Mouse (Mus musculus) gastrocnemius, postnatal 36 days (tissue): Measurements from ENCODE around the gene Tubb2a. TPM values are rescaled to one million over a fixed set of nuclear protein-coding genes. Genes with fewer than 3 reads are reported as not detected.
"Not testable (repeated sequence)": the region's sequence is repeated elsewhere in the genome, so short reads cannot be mapped to it uniquely, and the experiment has no call there.

ENCODE experiments used
- DNase-seq, 2 experiments: peaks; one replicate each; pipeline ENCODE4 v3.0.0; 2022
- intact Hi-C: fragments of 180-260 bp; cut with DNase I; formaldehyde crosslinking; loops from one replicate; pipeline ENCODE4 v1.15.1; 2025
- total RNA-seq, 2 experiments: library from RNA; stranded (reverse); gene quantifications; 2 replicates each; pipeline ENCODE4 v1.2.3; 2021

Gene Tubb2a
- total RNA-seq, 2 experiments from 2014 or later: 11.4 to 11.5 TPM

DNA sequence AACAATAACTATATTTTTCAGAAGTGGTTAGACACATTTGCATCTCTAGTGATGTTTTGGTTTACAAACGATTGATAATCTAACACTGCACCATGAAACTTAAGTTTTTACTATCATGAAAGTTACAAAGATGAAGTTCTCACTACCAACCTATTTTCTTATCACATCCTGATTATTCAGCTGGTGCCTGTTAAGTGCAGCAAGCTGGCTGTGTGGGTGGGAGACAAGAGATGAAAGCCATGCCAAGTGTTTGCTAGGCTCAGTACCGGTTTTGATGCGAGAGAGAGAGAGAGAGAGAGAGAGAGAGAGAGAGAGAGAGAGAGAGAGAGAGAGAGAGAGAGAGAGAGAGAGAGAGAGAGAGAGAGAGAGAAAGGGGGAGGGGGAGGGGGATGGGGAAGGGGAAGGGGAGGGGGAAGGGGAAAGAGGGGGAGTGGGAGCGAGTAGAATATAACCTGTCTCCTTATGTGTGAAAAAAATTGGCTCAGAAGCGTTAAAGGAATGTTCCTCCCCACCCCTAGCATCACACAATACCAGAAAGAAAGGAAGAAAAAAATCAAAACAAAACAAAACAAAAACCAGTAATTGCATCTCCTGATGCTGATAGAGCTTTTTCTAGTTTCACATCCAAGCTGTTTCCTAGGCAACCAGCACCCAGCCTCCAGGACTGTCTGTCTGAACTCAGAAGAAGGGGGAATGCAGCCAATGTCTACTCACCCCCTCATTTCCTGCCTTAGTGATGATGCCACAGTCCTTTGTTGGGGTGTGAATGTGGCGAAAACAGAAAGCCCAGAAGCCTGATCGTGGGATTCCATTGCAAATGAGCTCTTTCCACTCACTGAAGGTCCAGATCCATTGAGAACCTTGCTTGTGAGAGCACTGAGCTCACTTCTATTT is 18.0 kb upstream of the Tubb2a start:
- DNase-seq: peak in 1 of 2 experiments; percentile 22
- intact Hi-C loops: no loop called here

DNA sequence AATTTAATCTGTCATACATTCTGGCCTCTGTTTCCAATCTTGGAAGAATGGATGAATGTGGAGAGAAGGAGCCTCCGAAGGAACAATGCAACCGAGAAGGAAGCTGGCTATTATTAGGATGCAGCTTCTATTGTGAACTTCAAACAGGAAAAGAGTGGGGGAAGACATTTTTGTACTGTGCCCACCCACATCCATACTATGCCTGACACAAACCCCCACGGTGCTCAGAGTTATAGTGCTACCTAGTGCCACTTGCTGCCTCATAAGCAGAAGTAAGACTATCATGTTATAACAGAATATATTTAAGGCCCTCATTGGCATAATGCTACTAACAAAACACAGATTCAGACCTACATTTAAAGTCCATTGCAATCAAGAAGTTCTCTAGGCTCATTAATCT is 11.6 kb upstream of the Tubb2a start:
- intact Hi-C loops: no loop called here
- DNase-seq: no peak

DNA sequence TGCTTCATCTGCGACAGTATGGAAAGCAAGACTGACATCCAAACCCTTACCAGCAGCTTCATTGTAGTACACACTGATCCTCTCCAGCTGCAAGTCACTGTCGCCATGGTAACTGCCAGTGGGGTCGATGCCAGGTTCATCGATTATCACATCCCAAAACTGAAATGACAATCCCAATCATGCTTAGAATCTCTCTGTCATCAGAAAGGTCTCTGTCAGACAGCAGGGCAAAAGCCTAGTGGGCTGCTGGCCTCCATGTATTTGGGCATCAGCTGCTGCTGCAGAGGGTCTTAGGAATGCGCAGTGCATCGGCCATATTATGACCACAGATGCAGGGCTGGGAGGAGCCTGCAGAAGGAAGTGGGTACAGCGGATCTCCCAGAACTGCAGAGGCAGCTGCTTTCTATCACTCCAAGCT is 11.1 kb upstream of the Tubb2a start:
- no peak for DNase-seq
- intact Hi-C loops: no loop called here

DNA sequence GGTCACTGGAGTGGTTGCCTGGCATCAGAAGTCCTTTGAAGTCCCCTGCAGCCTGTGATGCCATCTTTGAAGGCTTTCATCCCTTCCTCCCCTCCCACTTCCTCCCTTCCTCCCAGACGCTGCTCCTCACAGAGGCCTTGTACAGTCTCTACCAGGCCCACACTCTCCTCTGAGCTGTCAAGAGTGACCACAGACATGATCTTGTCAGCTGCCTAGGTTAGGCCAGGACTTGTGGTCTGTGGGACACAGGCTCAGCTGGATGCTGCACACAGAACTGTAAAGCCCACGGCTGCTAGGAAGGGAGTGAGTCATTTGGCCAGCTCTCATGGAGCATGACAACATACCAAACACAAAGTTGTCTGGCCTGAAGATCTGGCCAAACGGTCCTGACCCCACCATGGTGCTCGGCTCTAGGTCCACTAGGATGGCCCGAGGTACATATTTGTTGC is 10.4 kb upstream of the Tubb2a start:
- intact Hi-C loops, DNase-seq: not testable (repeated sequence)

DNA sequence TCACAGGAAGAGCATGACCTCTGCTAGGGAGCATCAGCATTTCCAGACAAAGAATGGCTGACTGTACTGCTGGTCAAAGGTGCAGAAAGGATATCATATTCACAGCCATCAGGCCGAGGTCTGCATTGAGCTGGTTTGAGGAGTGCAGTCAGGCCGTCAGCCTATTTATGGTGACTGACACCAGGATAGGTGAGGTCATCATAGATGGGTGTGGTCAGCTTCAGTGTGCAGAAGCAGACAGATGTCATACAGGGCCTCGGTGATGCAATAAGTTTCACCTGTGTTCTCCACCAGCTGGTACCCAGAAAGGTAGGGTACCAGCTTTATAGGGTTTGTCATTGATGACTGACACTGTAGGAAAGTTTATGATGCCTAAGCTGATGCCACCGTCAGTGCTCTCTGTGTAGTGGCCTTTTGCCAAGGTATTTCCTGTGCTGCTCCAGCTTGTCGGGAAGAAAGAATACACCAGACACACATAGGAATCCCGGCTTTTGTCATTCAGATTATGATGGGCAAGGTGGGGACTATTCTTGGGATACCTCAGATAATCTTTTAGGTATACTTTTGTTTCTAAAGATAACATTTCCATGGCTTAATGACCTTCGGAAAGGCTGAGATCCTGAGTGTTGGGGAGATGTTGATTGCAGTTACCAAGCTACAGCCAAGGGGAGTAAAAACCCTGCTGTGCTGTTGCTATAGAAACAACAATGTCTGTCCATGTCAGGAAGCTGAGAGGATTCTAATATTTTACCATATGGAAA is 9.4 kb upstream of the Tubb2a start:
- intact Hi-C loops: no loop called here
- no peak for DNase-seq

DNA sequence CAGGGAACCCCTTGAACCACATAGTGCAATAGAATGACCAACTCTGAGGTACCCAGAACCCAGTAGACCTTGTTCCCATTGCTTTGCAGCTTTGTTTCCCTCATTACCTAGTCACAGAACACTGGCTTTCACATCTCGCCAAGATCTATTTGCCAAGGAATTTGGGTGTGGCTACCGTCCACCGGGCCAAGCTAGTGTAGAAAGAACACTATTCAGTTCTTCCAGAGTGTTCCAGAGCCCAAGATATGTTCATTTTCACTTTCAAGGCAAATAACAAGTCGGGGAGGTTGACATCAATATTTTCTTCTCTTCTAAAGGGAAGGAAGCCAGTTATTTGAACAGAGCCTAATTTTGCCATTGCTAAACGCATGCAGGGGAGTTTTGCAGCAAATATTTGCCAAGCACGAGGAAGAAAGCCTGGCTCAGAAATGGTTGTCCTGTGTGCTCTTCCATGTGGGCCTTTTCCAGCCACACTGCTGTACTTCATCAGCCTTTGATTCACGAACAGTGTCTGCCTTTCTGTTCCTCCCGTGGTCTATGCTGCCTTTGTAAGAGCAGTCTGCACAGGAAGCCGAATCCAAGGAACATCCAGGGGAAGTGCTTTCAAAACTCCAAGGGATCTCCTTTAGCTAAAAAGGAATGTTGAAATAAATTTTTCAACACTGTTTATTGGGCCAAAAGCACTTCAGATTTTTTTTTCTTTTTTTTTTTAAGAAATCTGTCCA is 6.4 kb upstream of the Tubb2a start:
- DNase-seq: peak; percentile 46 to 59
- intact Hi-C loops: no loop called here

DNA sequence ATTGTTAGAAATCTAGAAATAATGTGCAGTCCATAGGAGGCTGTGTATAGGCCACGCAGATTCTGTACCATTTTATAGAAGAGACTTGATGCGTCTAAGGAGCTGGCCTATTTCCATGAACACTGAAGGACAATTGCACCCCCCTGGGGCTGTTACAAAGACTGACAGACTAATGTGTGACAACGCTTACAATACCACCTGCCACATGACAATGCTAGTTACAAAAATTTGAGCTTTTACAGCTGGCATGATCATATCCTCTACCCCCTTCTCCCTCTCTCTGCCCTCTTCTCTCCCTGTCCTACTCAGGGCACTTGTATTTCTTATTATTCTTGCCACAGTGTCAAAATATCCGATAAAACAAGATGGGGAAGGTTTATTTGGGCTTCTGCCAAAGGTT is 4.1 kb upstream of the Tubb2a start:
- no peak for DNase-seq
- intact Hi-C loops: no loop called here

DNA sequence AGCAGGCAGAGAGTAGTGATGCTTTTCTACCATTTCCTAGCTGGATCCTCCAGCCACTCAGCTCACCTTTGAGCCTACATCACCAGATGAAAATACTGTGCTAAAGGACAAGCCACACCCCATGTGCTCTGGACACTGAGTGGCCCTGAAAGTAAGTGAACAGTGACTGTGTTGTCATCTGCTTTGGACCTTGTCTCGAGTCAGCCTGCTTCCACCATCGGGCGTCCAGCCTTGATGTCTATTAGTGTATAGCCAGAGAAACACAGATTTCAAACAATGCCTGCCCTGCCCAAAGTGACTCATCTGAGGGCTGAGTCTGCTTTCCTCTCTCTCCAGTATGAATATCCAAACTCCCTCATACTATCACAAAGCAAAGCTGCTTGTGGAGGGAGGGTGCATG is 2.0 kb upstream of the Tubb2a start:
- intact Hi-C loops: no loop called here
- no peak for DNase-seq

DNA sequence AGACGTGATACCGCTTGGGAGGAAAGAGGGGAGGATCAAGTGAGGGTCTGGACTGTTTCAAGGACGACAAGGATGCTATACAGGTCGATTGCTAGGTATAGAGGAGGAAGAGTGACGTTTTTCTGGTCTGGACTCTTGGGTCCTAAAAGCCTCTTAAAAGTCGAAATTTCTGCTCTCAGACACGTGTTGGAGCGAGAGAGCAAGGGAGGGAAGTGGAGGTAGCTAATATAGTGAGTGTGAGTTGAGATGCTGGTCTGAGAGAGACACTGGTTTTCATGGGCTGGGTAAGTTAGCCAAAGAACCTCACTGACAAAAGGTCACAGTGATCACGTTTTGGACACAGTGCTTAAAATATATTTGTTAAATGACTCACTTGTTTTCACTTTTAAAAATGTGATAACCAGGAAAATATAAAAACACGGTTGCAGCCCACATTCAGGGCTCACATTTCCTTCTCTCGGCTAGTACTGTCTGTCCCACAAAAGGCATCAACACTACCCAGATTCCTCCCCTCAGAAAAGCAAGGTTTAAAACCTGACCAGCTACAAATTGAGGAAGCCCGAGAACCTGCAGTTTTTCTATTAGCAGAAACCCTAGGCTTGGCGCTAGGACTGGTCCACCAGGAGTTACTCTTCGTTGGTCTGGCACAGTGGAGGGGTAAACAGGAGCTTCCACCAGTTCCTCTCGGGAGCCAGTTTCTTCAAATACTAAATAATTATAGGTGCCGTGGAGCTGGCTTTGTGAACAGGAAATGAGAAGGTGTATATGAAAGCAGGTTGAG is 883 bp upstream of the Tubb2a start:
- DNase-seq: no peak
- intact Hi-C loops: no loop called here

DNA sequence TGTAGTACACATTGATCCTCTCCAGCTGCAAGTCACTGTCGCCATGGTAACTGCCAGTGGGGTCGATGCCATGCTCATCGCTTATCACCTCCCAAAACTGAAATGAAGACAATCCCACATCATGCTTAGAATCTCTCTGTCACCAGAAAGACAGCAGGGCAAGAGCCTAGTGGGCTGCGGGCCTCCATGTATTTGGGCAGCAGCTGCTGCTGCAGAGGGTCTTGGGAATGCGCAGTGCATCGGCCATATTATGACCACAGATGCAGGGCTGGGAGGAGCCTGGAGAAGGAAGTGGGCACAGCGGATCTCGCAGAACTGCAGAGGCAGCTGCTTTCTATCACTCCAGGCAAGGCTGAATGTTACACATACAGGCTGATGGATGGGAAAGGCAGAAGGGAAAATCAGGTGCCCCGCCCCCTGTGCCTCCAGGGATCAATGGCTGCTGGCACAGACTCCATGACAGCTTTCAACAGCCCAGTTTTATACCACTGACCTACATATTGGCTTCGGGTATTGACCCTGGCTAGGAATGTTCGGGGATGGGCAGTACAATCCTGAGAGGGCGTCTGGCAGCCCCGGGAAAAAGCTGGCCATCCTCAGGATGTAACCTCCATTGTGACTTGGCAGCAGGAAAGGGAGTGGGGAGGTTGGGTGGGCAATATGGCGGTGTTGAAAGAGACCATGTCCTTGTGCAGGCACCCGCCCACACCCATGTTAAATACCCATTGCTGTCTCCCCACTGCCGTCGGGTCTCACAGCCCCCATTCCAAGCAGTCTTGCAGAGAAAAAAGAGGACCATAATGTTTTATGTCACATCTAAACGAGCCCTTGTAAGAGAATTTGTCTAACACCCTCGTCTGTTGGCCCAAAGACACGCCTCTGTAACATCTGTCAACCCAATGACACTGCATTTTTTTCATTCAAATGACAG is 981 bp downstream of the Tubb2a start:
- DNase-seq: peak in 1 of 2 experiments; percentile 20
- intact Hi-C loops: loop anchor here (2.0 kb wide), 1 partner anchor 78 kb away; no protein-coding TSS in a partner anchor

DNA sequence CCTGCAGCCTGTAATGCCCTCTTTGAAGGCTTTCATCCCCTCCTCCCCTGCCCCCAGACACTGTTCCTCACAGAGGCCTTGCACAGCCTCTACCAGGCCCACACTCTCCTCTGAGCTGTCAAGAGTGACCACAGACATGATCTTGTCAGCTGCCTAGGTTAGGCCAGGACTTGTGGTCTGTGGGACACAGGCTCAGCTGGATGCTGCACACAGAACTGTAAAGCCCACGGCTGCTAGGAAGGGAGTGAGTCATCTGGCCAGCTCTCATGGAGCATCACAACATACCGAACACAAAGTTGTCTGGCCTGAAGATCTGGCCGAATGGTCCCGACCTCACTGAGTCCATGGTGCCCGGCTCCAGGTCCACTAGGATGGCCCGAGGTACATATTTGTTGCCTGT is 1.9 kb downstream of the Tubb2a start:
- intact Hi-C loops: loop anchor here (2.0 kb wide), 1 partner anchor 79 kb away; no protein-coding TSS in a partner anchor

DNA sequence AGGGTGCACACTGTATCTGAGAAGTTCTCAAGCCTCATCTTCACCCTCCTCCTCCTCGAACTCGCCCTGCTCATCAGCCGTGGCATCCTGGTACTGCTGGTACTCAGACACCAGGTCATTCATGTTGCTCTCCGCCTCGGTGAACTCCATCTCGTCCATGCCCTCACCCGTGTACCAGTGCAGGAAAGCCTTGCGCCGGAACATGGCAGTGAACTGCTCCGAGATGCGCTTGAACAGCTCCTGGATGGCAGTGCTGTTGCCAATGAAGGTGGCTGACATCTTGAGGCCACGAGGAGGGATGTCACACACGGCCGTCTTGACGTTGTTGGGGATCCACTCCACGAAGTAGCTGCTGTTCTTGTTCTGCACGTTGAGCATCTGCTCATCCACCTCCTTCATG is 3.4 kb downstream of the Tubb2a start:
- intact Hi-C loops, DNase-seq: not testable (repeated sequence)

More for the DNA sequence above, 1.9 kb downstream of the Tubb2a start:
- not testable (repeated sequence) for DNase-seq

DNA sequence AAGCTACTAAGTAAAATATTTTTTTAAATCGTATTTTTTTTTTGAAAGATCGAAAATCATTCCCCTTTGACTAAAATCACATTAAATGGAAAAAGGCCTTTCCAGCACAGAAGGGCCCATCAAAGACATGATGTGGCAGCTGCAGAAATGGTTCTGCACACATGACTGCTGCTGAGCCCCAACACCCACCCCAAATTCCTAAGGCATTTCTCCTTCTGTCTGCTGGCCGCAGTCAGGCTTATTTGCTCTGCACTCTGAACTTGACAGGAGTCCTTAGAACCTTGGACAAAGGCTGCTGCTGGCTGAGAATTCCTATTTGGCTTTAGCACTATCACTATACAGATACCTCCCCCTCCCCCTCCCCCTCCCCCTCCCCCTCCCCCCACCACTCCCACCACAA is 5.0 kb downstream of the Tubb2a start:
- intact Hi-C loops: no loop called here
- no peak for DNase-seq

DNA sequence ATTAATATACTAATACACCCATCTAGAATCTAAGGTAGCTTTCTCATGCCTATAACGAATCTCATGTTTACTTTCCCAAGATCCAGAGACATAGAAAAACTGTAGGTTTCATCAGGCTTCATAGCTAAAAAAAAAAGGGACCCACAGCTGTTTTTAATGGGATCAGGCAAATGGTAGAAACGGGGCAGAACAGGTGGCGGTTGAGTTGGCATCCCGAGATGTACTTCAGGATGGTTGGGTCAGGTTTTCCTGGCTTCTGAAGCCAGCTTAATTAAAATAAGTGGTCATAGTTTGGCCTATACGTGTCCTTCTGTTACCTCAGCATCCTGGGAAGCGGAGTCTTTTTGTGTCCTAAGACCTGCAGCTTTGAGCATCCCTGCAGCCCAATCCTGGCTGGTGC is 6.0 kb downstream of the Tubb2a start:
- intact Hi-C loops: no loop called here
- DNase-seq: no peak

DNA sequence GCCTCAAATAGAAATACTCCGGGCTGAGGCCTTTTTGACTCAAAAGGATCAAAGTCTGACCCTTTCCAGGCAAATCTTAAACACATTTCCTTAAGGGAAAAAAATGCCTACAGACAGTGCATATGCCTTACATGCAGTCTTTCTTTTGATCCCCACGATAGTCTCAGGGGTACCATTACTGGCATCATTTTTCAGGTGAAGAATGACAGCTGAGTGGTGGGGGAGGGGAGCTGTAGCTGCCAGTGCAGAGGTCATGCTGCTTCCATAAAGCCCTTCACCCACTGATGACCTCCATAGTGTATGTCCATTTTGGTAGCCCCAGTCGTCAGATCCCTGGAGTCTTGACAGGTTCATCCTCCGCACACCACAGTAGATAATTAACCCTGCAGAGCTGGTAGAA is 7.5 kb downstream of the Tubb2a start:
- no peak for DNase-seq
- intact Hi-C loops: no loop called here

DNA sequence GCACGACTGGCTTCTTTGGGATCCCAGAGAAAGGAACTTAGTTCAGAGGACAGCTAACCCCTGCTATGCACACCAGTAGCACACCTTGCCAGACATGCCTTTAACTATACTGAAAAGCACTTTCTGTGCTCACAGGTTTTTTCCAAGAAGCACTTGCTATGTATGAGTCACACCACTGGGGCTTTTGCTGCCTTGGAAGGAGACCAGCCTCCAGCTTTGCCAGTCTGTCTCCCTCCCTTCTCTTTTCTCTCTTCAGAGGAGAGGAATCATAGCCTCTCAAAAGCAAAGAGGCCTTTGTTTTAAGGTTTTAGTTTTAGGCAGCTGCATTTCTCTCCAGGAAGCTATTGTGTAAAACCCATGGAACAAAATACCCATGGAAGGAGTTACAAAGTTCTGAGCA is 11.5 kb downstream of the Tubb2a start:
- no peak for DNase-seq
- intact Hi-C loops: no loop called here

DNA sequence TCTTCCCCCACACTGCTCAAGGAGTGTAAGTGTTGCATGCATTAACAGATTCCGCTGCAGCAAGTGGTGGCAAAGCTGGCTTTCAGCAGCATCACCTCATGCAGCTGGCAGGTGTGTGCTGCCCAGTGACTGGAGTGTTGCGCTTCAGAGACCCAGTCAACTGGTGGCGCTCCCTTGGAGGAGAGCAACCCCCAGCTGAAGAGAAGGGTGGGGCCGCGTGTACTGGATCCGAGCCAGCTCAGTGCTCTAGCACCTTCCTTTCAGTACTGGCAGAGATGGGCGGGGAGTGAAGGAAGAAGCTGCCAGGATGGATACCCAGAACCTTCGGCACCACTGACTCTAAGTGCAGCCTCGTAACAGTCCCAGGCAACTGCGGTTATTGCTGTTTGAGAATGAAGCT is 15.3 kb downstream of the Tubb2a start:
- intact Hi-C loops: no loop called here
- no peak for DNase-seq

DNA sequence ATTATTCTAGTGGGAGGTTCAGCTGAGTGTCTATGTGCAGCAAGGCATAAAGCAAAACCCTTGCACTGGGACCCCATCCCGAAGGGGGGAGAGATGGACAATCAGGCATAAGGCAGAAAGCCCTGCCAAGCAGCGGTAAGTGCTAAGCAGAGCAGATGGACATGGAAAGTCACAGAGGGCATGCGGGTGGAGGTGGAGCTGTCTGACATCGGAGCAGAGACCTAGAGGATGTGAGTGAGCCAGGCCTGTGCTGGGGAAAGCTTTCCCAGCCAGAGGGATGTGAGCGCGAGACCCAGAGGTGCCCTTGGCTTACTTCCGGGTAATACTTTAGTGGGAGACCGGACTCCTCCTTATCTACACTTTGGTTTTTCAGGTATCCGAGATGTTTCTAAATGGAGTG is 17.7 kb downstream of the Tubb2a start:
- DNase-seq: no peak
- intact Hi-C loops: no loop called here

DNA sequence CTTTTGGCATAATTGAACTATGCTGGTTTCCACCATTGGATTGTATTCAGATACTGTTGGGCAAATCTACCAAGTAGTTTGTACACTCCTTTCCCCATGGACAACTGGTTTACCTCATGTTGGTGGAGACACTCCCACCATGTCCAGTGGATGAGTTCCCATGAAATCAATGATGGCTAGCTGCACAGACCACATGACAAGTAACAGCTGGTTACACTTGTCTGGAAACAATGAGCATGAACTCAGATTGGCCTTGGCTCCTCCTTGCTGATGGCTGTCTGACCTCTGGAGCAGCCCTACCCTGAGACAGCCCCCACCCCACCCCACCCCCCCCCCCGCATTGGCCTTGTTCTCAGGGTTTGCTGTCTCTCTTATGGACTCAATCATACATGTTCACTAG is 20.6 kb downstream of the Tubb2a start:
- DNase-seq: no peak
- intact Hi-C loops: no loop called here
